Mouse (Mus musculus) liver, embryonic 14.5 days (tissue): ENCODE measurements at regions not wholly inside any gene's neighbourhood (a gene's known extent, or its start where the extent isn't known, plus 50 kb on each side); places are given as distances from the start of the nearest gene placed in this dataset.

Experiments
- ATAC-seq: fragments of 200-750 bp; cut with Nextera tagmentation; 2 replicates; pipeline ENCODE4 v1.8.0; 2017; ENCODE audit warnings: moderate number of reproducible peaks, mild to moderate bottlenecking, moderate library complexity; ENCODE audit not compliant: insufficient read depth
- DNase-seq, 3 experiments: peaks; one replicate each; pipeline ENCODE4 v3.0.0-alpha.2; 2012 to 2013; ENCODE audit warnings: low read depth in 3 of 3, low spot score in 3 of 3
- H3K27ac ChIP-seq: fragments of 300-500 bp; sonication (generic); 2 replicates; pipeline ENCODE4 v1.5.1; 2014; ENCODE audit warnings: moderate library complexity, mild to moderate bottlenecking, control low read depth, inconsistent platforms
- H3K27me3 ChIP-seq: fragments of 300-500 bp; sonication (generic); 2 replicates; pipeline ENCODE4 v1.6.1; 2014; ENCODE audit warnings: mild to moderate bottlenecking, low read length, moderate library complexity; ENCODE audit not compliant: control insufficient read depth, insufficient read depth
- H3K36me3 ChIP-seq: fragments of 300-500 bp; sonication (generic); replicated peaks from 2 replicates; pipeline ENCODE4 v1.6.1; 2014; ENCODE audit warnings: low read depth; ENCODE audit not compliant: control insufficient read depth, insufficient read depth
- H3K4me1 ChIP-seq, 2 experiments: fragments of 200-500 bp in 1 of 2; fragments of 300-500 bp in 1 of 2; sonication (generic) in 1 of 2; replicated peaks; 2 replicates each; pipeline ENCODE4 v1.6.1; 2012 to 2014; ENCODE audit warnings: antibody characterized with exemption in 1 of 2, inconsistent platforms in 1 of 2, low read length in 1 of 2; ENCODE audit not compliant: control insufficient read depth in 2 of 2, insufficient read depth in 2 of 2
- H3K4me2 ChIP-seq: fragments of 300-500 bp; sonication (generic); 2 replicates; pipeline ENCODE4 v1.6.1; 2014; ENCODE audit warnings: low read depth, mild to moderate bottlenecking, control low read depth, moderate library complexity
- H3K4me3 ChIP-seq, 2 experiments: fragments of 200-500 bp in 1 of 2; fragments of 300-500 bp in 1 of 2; sonication (generic) in 1 of 2; 2 replicates each; pipeline ENCODE4 v1.5.1; 2012 to 2014; ENCODE audit warnings: low read depth in 2 of 2, low read length in 2 of 2, mild to moderate bottlenecking in 2 of 2, control low read depth in 1 of 2, inconsistent platforms in 1 of 2, moderate library complexity in 1 of 2; ENCODE audit not compliant: insufficient read depth in 1 of 2
- H3K9ac ChIP-seq: fragments of 300-500 bp; sonication (generic); replicated peaks from 2 replicates; pipeline ENCODE4 v1.6.1; 2014; ENCODE audit warnings: mild to moderate bottlenecking, control low read depth, moderate library complexity
- H3K9me3 ChIP-seq: fragments of 300-500 bp; sonication (generic); 2 replicates; pipeline ENCODE4 v1.6.1; 2016; ENCODE audit warnings: low read length, mixed read lengths; ENCODE audit not compliant: control insufficient read depth
- CTCF ChIP-seq: IDR thresholded peaks from 2 replicates; pipeline ENCODE4 v1.5.1; 2016; ENCODE audit warnings: antibody characterized with exemption, low read depth, control low read depth
- EP300 ChIP-seq: IDR thresholded peaks from 2 replicates; pipeline ENCODE4 v1.6.1; 2016; ENCODE audit warnings: antibody characterized with exemption, low read depth
- WGBS: fragments of 180-500 bp; shearing (Covaris S2); extraction: QIAGEN DNeasy Blood & Tissue Kit; methylation state at CpG from one replicate; pipeline ENCODE4 v1.1.7; 2014; ENCODE audit not compliant: insufficient replicate concordance; 5-methylcytosine and 5-hydroxymethylcytosine counted together

DNA sequence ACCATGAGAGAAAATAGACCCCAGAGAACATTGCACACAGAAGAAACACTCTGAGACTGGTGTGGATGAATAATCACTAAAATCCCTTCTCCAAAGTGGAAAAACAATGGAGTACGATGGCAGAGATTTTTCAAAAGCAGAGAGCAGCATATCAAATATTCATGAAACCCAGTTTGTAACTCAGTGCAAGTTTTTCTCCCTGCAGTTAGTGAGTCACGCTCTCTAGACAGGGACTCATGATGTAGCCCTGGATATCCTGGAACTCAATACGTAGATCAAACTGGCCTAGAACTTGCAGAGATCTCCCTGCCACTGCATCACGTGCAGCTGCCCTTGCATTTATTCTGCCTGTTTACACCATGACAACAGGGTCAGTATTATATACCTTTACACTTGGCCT lies 210.9 kb upstream of the Emcn start:
- 61% methylated on average over 4 of the region's 4 CpGs for WGBS
- H3K4me2 ChIP-seq = no peak overlapping the region
- TF ChIP-seq EP300 = no peak
- no peak for TF ChIP-seq CTCF
- no peaks in the 10 kb centered on the region for H3K9me3 ChIP-seq
- H3K4me1 ChIP-seq = no peaks in the 10 kb centered on the region
- H3K27ac ChIP-seq = no peak overlapping the region
- H3K27me3 ChIP-seq = no peaks in the 10 kb centered on the region
- H3K36me3 ChIP-seq = no peaks in the 10 kb centered on the region
- DNase-seq (no peak), ATAC-seq (no peak)
- no peak overlapping the region for H3K4me3 ChIP-seq
- no peak overlapping the region for H3K9ac ChIP-seq

DNA sequence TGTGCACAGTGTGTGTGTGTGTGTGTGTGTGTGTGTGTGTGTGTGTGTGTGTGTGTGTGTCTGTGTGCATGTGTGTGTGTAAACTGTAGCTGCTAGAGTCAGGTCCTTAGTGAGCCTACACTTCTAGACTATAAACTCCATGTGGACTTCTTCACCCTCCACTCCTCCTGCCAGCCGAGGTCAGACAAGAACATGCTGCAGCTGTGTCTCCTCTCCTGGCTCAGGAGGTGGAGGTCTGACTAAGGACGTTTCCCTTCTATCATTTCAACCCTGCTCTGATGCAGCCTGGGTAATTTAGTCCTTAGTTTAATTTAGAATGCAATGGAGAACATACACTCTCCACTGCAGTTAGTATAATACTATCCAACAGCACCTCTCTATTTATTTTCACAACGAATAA lies 198.8 kb upstream of the Emcn start:
- WGBS = 54% methylated on average over 3 of the region's 3 CpGs
- Histone ChIP-seq H3K4me2 (no peak overlapping the region), H3K9ac (no peak overlapping the region), H3K27ac (no peak overlapping the region), H3K4me1 (no peaks in the 10 kb centered on the region), H3K36me3 (no peaks in the 10 kb centered on the region), H3K4me3 (no peak overlapping the region), H3K27me3 (no peaks in the 10 kb centered on the region), H3K9me3 (no peaks in the 10 kb centered on the region)
- TF ChIP-seq CTCF (no peak), EP300 (no peak)
- DNase-seq = no peak
- no peak for ATAC-seq

DNA sequence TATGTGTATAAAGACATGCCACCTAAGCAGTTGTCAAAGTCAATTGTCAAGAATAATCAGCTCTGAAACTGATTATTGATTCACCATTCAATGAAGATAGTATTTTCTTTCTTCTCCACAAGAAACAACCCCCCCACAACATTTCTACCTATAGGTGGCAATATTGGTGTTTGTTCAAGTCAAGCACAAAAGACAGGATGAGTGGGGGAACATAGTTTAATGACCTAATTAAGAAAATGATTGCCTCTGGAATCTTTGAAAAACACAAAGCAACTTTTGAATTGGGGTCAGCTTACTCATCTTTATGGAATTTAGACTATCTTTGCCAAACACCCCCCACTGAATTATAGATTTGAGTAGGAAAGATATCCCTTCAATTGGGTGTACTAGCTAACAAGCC lies 194.8 kb upstream of the Emcn start:
- Histone ChIP-seq H3K4me1 (no peaks in the 10 kb centered on the region), H3K4me3 (no peak overlapping the region), H3K27ac (no peak overlapping the region), H3K27me3 (no peaks in the 10 kb centered on the region), H3K36me3 (no peaks in the 10 kb centered on the region), H3K9ac (no peak overlapping the region), H3K9me3 (no peaks in the 10 kb centered on the region), H3K4me2 (no peak overlapping the region)
- no peak for ATAC-seq
- TF ChIP-seq EP300 = no peak
- no peak; the same call in 1 of the 2 replicates for TF ChIP-seq CTCF
- no peak for DNase-seq

DNA sequence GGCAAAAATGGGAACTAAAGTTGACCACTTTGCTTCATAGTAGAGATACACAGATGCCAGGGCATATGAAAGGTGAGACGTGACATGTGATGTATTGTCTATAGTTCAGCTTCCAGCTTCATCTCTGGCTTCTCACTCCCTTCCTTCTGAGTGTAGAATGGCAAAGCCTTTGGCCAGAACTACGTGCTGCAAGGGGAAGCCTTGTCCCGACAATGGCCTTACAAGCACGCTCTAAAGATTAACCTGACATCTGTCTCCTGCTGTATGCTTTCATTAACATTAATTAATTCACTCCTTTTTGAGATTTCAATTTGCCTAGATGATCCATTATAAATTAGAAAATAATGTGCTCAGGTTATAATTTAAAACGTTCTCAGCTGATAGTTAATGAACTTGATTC lies 193.5 kb upstream of the Emcn start:
- ATAC-seq = no peak
- no peak overlapping the region for H3K4me3 ChIP-seq
- DNase-seq = no peak
- WGBS = 66% methylated on average over 5 of the region's 5 CpGs
- H3K9ac ChIP-seq = no peak overlapping the region
- H3K9me3 ChIP-seq = no peaks in the 10 kb centered on the region
- H3K4me1 ChIP-seq = no peaks in the 10 kb centered on the region
- no peaks in the 10 kb centered on the region for H3K27me3 ChIP-seq
- no peak for TF ChIP-seq EP300
- no peak for TF ChIP-seq CTCF
- H3K36me3 ChIP-seq = no peaks in the 10 kb centered on the region
- H3K27ac ChIP-seq = no peak overlapping the region
- H3K4me2 ChIP-seq = no peak overlapping the region

DNA sequence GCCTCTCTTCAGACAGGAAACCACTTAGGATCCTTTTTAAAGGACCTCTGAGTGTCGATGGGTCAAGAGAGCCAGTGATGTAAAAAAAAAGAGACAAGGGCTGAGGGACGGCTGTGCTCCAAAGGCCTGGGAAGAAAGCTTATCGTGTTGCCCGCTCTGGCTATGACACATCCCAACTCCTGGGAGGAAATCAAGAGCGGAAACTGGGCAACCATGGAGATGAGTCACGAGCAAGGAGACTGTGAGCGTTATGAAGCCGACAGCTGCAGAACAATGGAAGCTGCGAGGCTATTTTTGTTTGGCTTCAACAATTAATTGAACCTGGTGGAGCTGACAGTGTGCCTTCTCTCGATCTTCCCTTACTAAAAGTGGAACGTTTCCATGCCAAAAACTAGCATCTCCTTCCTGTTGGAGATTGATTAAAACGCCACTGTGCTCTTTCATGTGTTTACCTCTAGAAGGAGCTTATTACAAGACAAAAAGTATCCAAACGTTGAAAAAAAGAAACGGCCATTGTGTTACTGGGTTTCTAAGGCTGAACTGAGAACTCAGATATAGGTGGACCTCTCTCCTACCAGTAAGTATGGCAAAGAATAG lies 190.4 kb upstream of the Emcn start:
- H3K27me3 ChIP-seq = no peaks in the 10 kb centered on the region
- TF ChIP-seq CTCF (no peak), EP300 (no peak)
- H3K9ac ChIP-seq = no peak overlapping the region
- no peak overlapping the region for H3K27ac ChIP-seq
- H3K4me1 ChIP-seq = no peaks in the 10 kb centered on the region
- DNase-seq (peak in 1 of 3 experiments; percentile 4), ATAC-seq (peak; percentile 67; the same call in 1 of the 2 replicates)
- H3K4me3 ChIP-seq = no peak overlapping the region
- H3K36me3 ChIP-seq = no peaks in the 10 kb centered on the region
- no peak overlapping the region for H3K4me2 ChIP-seq
- WGBS = 17% methylated on average over 14 of the region's 14 CpGs
- no peaks in the 10 kb centered on the region for H3K9me3 ChIP-seq
